Mouse (Mus musculus) ES-E14 (cell line): Measurements from ENCODE around the gene Reln. TPM values are rescaled to one million over a fixed set of nuclear protein-coding genes. Genes with fewer than 3 reads are reported as not detected.

Source experiments
- DNase-seq: peaks from one replicate; pipeline ENCODE4 v3.0.0-alpha.2; 2013; ENCODE audit warnings: low read depth, low spot score
- H3K27ac ChIP-seq: 2 replicates; pipeline ENCODE4 v1.5.1; 2012; ENCODE audit warnings: low read depth, mild to moderate bottlenecking, low read length, moderate library complexity, mixed read lengths; ENCODE audit not compliant: poor library complexity, insufficient read depth, severe bottlenecking
- H3K36me3 ChIP-seq: 2 replicates; pipeline ENCODE4 v1.6.1; 2012; ENCODE audit warnings: mild to moderate bottlenecking, low read length, moderate library complexity, mixed read lengths; ENCODE audit not compliant: control insufficient read depth, poor library complexity, insufficient read depth, severe bottlenecking
- H3K4me1 ChIP-seq, 2 experiments: fragments of 150-350 bp in 1 of 2; sonication (generic) in 1 of 2; 2 replicates each; pipeline ENCODE4 v1.6.1; 2012; ENCODE audit warnings: low read length in 2 of 2, mild to moderate bottlenecking in 1 of 2, mixed read lengths in 1 of 2; ENCODE audit not compliant: control insufficient read depth in 2 of 2, insufficient read depth in 2 of 2, poor library complexity in 1 of 2
- H3K4me3 ChIP-seq, 2 experiments: fragments of 150-350 bp in 1 of 2; sonication (generic) in 1 of 2; 2 replicates each; pipeline ENCODE4 v1.5.1; 2012; ENCODE audit warnings: low read length in 2 of 2, low read depth in 1 of 2, mild to moderate bottlenecking in 1 of 2, mixed read lengths in 1 of 2; ENCODE audit not compliant: insufficient read depth in 1 of 2, poor library complexity in 1 of 2, severe bottlenecking in 1 of 2
- H3K9ac ChIP-seq: 2 replicates; pipeline ENCODE4 v1.6.1; 2012; ENCODE audit warnings: low read depth, mild to moderate bottlenecking, low read length, mixed read lengths; ENCODE audit not compliant: poor library complexity, insufficient read depth, severe bottlenecking
- H3K9me3 ChIP-seq: fragments of 150-350 bp; sonication (generic); 2 replicates; pipeline ENCODE4 v1.6.1; 2012; ENCODE audit warnings: low read depth, mild to moderate bottlenecking, low read length; ENCODE audit not compliant: control insufficient read depth, insufficient read depth
- CHD2 ChIP-seq: IDR thresholded peaks from 2 replicates; pipeline ENCODE4 v1.6.1; 2014; ENCODE audit warnings: mild to moderate bottlenecking, low read depth, low read length, inconsistent platforms
- HCFC1 ChIP-seq: IDR thresholded peaks from 2 replicates; pipeline ENCODE4 v1.6.1; 2012; ENCODE audit warnings: low read length, inconsistent platforms, borderline replicate concordance; ENCODE audit not compliant: insufficient read depth
- MAFK ChIP-seq: IDR thresholded peaks from 2 replicates; pipeline ENCODE4 v1.6.1; 2014; ENCODE audit warnings: mild to moderate bottlenecking, low read depth, low read length, inconsistent platforms; ENCODE audit not compliant: insufficient read depth
- ZC3H11A ChIP-seq: IDR thresholded peaks from 2 replicates; pipeline ENCODE4 v1.6.1; 2012; ENCODE audit warnings: low read depth, mild to moderate bottlenecking, inconsistent platforms, low read length, borderline replicate concordance
- ZNF384 ChIP-seq: IDR thresholded peaks from 2 replicates; pipeline ENCODE4 v1.6.1; 2012; ENCODE audit warnings: low read depth, low read length, inconsistent platforms
- in situ Hi-C, 2 experiments: fragments of 600-800 bp; cut with MboI; formaldehyde crosslinking; loops; one replicate each; pipeline ENCODE4 v1.15.1; 2025; ENCODE audit warnings: low sequenced_read_pairs in 2 of 2, inconsistent platforms in 1 of 2; ENCODE audit not compliant: unreplicated experiment in 2 of 2
- total RNA-seq: library from RNA; depleted of rRNA; stranded (reverse); fragments of 300-350 nt; gene quantifications from 2 replicates; pipeline ENCODE4 v1.2.3, GENCODE M21; 2012

Gene Reln
- total RNA-seq, 1 experiment, result 2.1 TPM

GRCm38 (mm10) chr5:21980544-21980943 is 364.0 kb downstream of the Reln start:
- Histone ChIP-seq H3K36me3 (no peaks in the 10 kb centered on the region), H3K4me3 (no peak overlapping the region), H3K9me3 (no peaks in the 10 kb centered on the region), H3K4me1 (no peaks in the 10 kb centered on the region), H3K9ac (no peak overlapping the region), H3K27ac (no peak overlapping the region)
- TF ChIP-seq ZC3H11A (no peak), MAFK (no peak), CHD2 (no peak), HCFC1 (no peak), ZNF384 (no peak)
- no peak for DNase-seq
- in situ Hi-C loops, result no loop called here

GRCm38 (mm10) chr5:21973266-21974010 is 371.1 kb downstream of the Reln start:
- Histone ChIP-seq H3K27ac (no peak overlapping the region), H3K36me3 (no peaks in the 10 kb centered on the region), H3K4me1 (no peaks in the 10 kb centered on the region), H3K9me3 (no peaks in the 10 kb centered on the region), H3K4me3 (no peak overlapping the region), H3K9ac (no peak overlapping the region)
- in situ Hi-C loops, result no loop called here
- no peak for DNase-seq
- TF ChIP-seq HCFC1 (no peak), ZNF384 (no peak), CHD2 (no peak), MAFK (no peak), ZC3H11A (no peak)

- DNase-seq, result no peak
- in situ Hi-C loops, result no loop called here
- no peaks in the 10 kb centered on the region for H3K36me3 ChIP-seq
- H3K27ac ChIP-seq, result no peak overlapping the region
- no peak overlapping the region for H3K4me3 ChIP-seq
- no peak overlapping the region for H3K9ac ChIP-seq
- no peaks in the 10 kb centered on the region for H3K4me1 ChIP-seq
- TF ChIP-seq ZC3H11A (no peak), CHD2 (no peak), MAFK (no peak), HCFC1 (no peak), ZNF384 (no peak)
- H3K9me3 ChIP-seq, result no peaks in the 10 kb centered on the region
Observed at GRCm38 (mm10) chr5:21961796-21962195, 382.7 kb downstream of the Reln start.

GRCm38 (mm10) chr5:21960151-21960550 is 384.4 kb downstream of the Reln start:
- H3K36me3 ChIP-seq, result no peaks in the 10 kb centered on the region
- H3K9ac ChIP-seq, result no peak overlapping the region
- no peak overlapping the region for H3K27ac ChIP-seq
- H3K4me3 ChIP-seq, result no peak overlapping the region
- in situ Hi-C loops, result no loop called here
- no peak for DNase-seq
- no peaks in the 10 kb centered on the region for H3K9me3 ChIP-seq
- H3K4me1 ChIP-seq, result no peaks in the 10 kb centered on the region
- TF ChIP-seq CHD2, result no peak
- TF ChIP-seq ZNF384, result no peak
- TF ChIP-seq MAFK, result no peak
- no peak for TF ChIP-seq ZC3H11A
- TF ChIP-seq HCFC1, result no peak

- Histone ChIP-seq H3K4me3 (no peak overlapping the region), H3K36me3 (no peaks in the 10 kb centered on the region), H3K27ac (no peak overlapping the region), H3K4me1 (no peaks in the 10 kb centered on the region), H3K9me3 (no peaks in the 10 kb centered on the region), H3K9ac (no peak overlapping the region)
- TF ChIP-seq HCFC1, result no peak
- no peak for TF ChIP-seq ZNF384
- no peak for TF ChIP-seq ZC3H11A
- no peak for TF ChIP-seq CHD2
- TF ChIP-seq MAFK, result no peak
- no peak for DNase-seq
- in situ Hi-C loops, result no loop called here
Observed at GRCm38 (mm10) chr5:21957586-21957985, 386.9 kb downstream of the Reln start.
